Mouse (Mus musculus): ENCODE measurements at regions not wholly inside any gene's neighbourhood (a gene's known extent, or its start where the extent isn't known, plus 50 kb on each side); places are given as distances from the start of the nearest gene placed in this dataset.

- 69% methylated on average over 7 of the region's 7 CpGs for WGBS
- Histone ChIP-seq H3K36me3 (replicated peaks; ENCODE audit: control insufficient read depth, insufficient read depth, low read length) (no peaks in the 10 kb centered on the region), H3K4me3 (ENCODE audit: low read depth, low read length) (no peak overlapping the region), H3K9me3 (replicated peaks; ENCODE audit: control insufficient read depth, low read length) (no peaks in the 10 kb centered on the region), H3K9ac (replicated peaks; ENCODE audit: low read depth, low read length) (no peak overlapping the region), H3K27ac (ENCODE audit: low read depth) (no peak overlapping the region), H3K27me3 (ENCODE audit: control insufficient read depth, insufficient read depth, low read length) (no peaks in the 10 kb centered on the region), H3K4me2 (ENCODE audit: low read depth, low read length) (no peak overlapping the region), H3K4me1 (ENCODE audit: control insufficient read depth, insufficient read depth) (no peaks in the 10 kb centered on the region)
- DNase-seq (ENCODE audit: low spot score) = no peak
- no peak for TF ChIP-seq CTCF (IDR thresholded peaks at IDR 0.05; ENCODE audit: low read depth)
- TF ChIP-seq EP300 (IDR thresholded peaks at IDR 0.05; ENCODE audit: low read depth) = no peak
- no peak for ATAC-seq (ENCODE audit: insufficient read depth, low read depth)
These were observed 580.6 kb upstream of the A1bg start for GRCm38 (mm10) chr15:61503436-61503835.

- no peak overlapping the region for H3K27ac ChIP-seq (ENCODE audit: low read depth)
- H3K4me2 ChIP-seq (ENCODE audit: low read depth, low read length) = no peak overlapping the region
- H3K9me3 ChIP-seq (replicated peaks; ENCODE audit: control insufficient read depth, low read length) = no peaks in the 10 kb centered on the region
- no peak for TF ChIP-seq EP300 (IDR thresholded peaks at IDR 0.05; ENCODE audit: low read depth)
- no peak for TF ChIP-seq CTCF (IDR thresholded peaks at IDR 0.05; ENCODE audit: low read depth)
- ATAC-seq (ENCODE audit: insufficient read depth, low read depth) = no peak
- peak; percentile 77 for DNase-seq (ENCODE audit: low spot score)
- no peaks in the 10 kb centered on the region for H3K27me3 ChIP-seq (ENCODE audit: control insufficient read depth, insufficient read depth, low read length)
- H3K4me1 ChIP-seq (ENCODE audit: control insufficient read depth, insufficient read depth) = no peaks in the 10 kb centered on the region
- H3K9ac ChIP-seq (replicated peaks; ENCODE audit: low read depth, low read length) = no peak overlapping the region
- H3K4me3 ChIP-seq (ENCODE audit: low read depth, low read length) = no peak overlapping the region
- no peaks in the 10 kb centered on the region for H3K36me3 ChIP-seq (replicated peaks; ENCODE audit: control insufficient read depth, insufficient read depth, low read length)
- WGBS = 70% methylated on average over 4 of the region's 4 CpGs
These were observed 566.9 kb upstream of the A1bg start for GRCm38 (mm10) chr15:61489731-61490130.

- TF ChIP-seq EP300 (IDR thresholded peaks at IDR 0.05; ENCODE audit: low read depth) = no peak
- no peak for TF ChIP-seq CTCF (IDR thresholded peaks at IDR 0.05; ENCODE audit: low read depth)
These were observed 559.0 kb upstream of the A1bg start for GRCm38 (mm10) chr15:61481861-61482260.

GRCm38 (mm10) chr15:61473900-61474299, 551.1 kb upstream of the A1bg start:
- no peaks in the 10 kb centered on the region for H3K9me3 ChIP-seq (replicated peaks; ENCODE audit: control insufficient read depth, low read length)
- no peak overlapping the region for H3K27ac ChIP-seq (ENCODE audit: low read depth)
- no peak for DNase-seq (ENCODE audit: low spot score)
- H3K36me3 ChIP-seq (replicated peaks; ENCODE audit: control insufficient read depth, insufficient read depth, low read length) = no peaks in the 10 kb centered on the region
- no peak for ATAC-seq (ENCODE audit: insufficient read depth, low read depth)
- 34% methylated on average over 1 of the region's 1 CpGs for WGBS
- H3K27me3 ChIP-seq (ENCODE audit: control insufficient read depth, insufficient read depth, low read length) = no peaks in the 10 kb centered on the region
- H3K4me3 ChIP-seq (ENCODE audit: low read depth, low read length) = no peak overlapping the region
- H3K9ac ChIP-seq (replicated peaks; ENCODE audit: low read depth, low read length) = no peak overlapping the region
- H3K4me2 ChIP-seq (ENCODE audit: low read depth, low read length) = no peak overlapping the region
- no peak for TF ChIP-seq CTCF (IDR thresholded peaks at IDR 0.05; ENCODE audit: low read depth)
- TF ChIP-seq EP300 (IDR thresholded peaks at IDR 0.05; ENCODE audit: low read depth) = no peak
- H3K4me1 ChIP-seq (ENCODE audit: control insufficient read depth, insufficient read depth) = no peaks in the 10 kb centered on the region

More at GRCm38 (mm10) chr15:61481861-61482260, 559.0 kb upstream of the A1bg start:
- DNase-seq (ENCODE audit: low spot score) (peak; percentile 37), ATAC-seq (ENCODE audit: insufficient read depth, low read depth) (no peak)
- Histone ChIP-seq H3K4me1 (ENCODE audit: control insufficient read depth, insufficient read depth) (0 out of 2 replicates have a peak, but pooled peaks cover 10% of the 10 kb centered on the region), H3K4me3 (ENCODE audit: low read depth, low read length) (no peak overlapping the region), H3K4me2 (ENCODE audit: low read depth, low read length) (no peak overlapping the region), H3K27me3 (ENCODE audit: control insufficient read depth, insufficient read depth, low read length) (no peaks in the 10 kb centered on the region), H3K27ac (ENCODE audit: low read depth) (no peak overlapping the region), H3K9me3 (replicated peaks; ENCODE audit: control insufficient read depth, low read length) (no peaks in the 10 kb centered on the region), H3K9ac (replicated peaks; ENCODE audit: low read depth, low read length) (no peak overlapping the region), H3K36me3 (replicated peaks; ENCODE audit: control insufficient read depth, insufficient read depth, low read length) (no peaks in the 10 kb centered on the region)
- 18% methylated on average over 7 of the region's 7 CpGs for whole genome bisulfite sequencing

- no peak overlapping the region for H3K4me3 ChIP-seq (ENCODE audit: low read depth, low read length)
- no peaks in the 10 kb centered on the region for H3K9me3 ChIP-seq (replicated peaks; ENCODE audit: control insufficient read depth, low read length)
- 80% methylated on average over 5 of the region's 5 CpGs for WGBS
- no peak for DNase-seq (ENCODE audit: low spot score)
- H3K36me3 ChIP-seq (replicated peaks; ENCODE audit: control insufficient read depth, insufficient read depth, low read length) = no peaks in the 10 kb centered on the region
- no peak overlapping the region for H3K4me2 ChIP-seq (ENCODE audit: low read depth, low read length)
- H3K4me1 ChIP-seq (ENCODE audit: control insufficient read depth, insufficient read depth) = no peaks in the 10 kb centered on the region
- no peak for TF ChIP-seq EP300 (IDR thresholded peaks at IDR 0.05; ENCODE audit: low read depth)
- no peak for TF ChIP-seq CTCF (IDR thresholded peaks at IDR 0.05; ENCODE audit: low read depth)
- no peak for ATAC-seq (ENCODE audit: insufficient read depth, low read depth)
- no peaks in the 10 kb centered on the region for H3K27me3 ChIP-seq (ENCODE audit: control insufficient read depth, insufficient read depth, low read length)
- H3K27ac ChIP-seq (ENCODE audit: low read depth) = no peak overlapping the region
- no peak overlapping the region for H3K9ac ChIP-seq (replicated peaks; ENCODE audit: low read depth, low read length)
These were observed 532.2 kb upstream of the A1bg start for GRCm38 (mm10) chr15:61455042-61455441.

GRCm38 (mm10) chr15:61454350-61454671, 531.5 kb upstream of the A1bg start:
- H3K4me3 ChIP-seq (ENCODE audit: low read depth, low read length) = no peak overlapping the region
- H3K4me1 ChIP-seq (ENCODE audit: control insufficient read depth, insufficient read depth) = no peaks in the 10 kb centered on the region
- no peak overlapping the region for H3K9ac ChIP-seq (replicated peaks; ENCODE audit: low read depth, low read length)
- H3K9me3 ChIP-seq (replicated peaks; ENCODE audit: control insufficient read depth, low read length) = no peaks in the 10 kb centered on the region
- DNase-seq (ENCODE audit: low spot score) = no peak
- no peak for TF ChIP-seq CTCF (IDR thresholded peaks at IDR 0.05; ENCODE audit: low read depth)
- no peak for TF ChIP-seq EP300 (IDR thresholded peaks at IDR 0.05; ENCODE audit: low read depth)
- 60% methylated on average over 1 of the region's 1 CpGs for WGBS
- H3K27me3 ChIP-seq (ENCODE audit: control insufficient read depth, insufficient read depth, low read length) = no peaks in the 10 kb centered on the region
- H3K4me2 ChIP-seq (ENCODE audit: low read depth, low read length) = no peak overlapping the region
- no peak for ATAC-seq (ENCODE audit: insufficient read depth, low read depth)
- H3K27ac ChIP-seq (ENCODE audit: low read depth) = no peak overlapping the region
- no peaks in the 10 kb centered on the region for H3K36me3 ChIP-seq (replicated peaks; ENCODE audit: control insufficient read depth, insufficient read depth, low read length)

All from heart, postnatal 0 days (tissue).